Mouse (Mus musculus): ENCODE results near the gene Atg4d.
"Not testable (repeated sequence)": the region's sequence is repeated elsewhere in the genome, so short reads cannot be mapped to it uniquely, and the experiment has no call there.

The Atg4d gene

GRCm38 (mm10) chr9:21265000-21265561 lies at the start of gene Atg4d:
Gene Atg4d, plus strand, starts transcription at chr9:21265293.
- peak; percentile 100 for DNase-seq

- DNase-seq, result peak; percentile 79 to 82
Observed at GRCm38 (mm10) chr9:21216050-21216841, 48.8 kb upstream of the Atg4d start.

- peak; percentile 45 to 68 for DNase-seq
Observed at GRCm38 (mm10) chr9:21219820-21220219, 45.3 kb upstream of the Atg4d start.

- peak; percentile 97 to 98 for DNase-seq
Observed at GRCm38 (mm10) chr9:21220490-21221382, 44.4 kb upstream of the Atg4d start.

DNA sequence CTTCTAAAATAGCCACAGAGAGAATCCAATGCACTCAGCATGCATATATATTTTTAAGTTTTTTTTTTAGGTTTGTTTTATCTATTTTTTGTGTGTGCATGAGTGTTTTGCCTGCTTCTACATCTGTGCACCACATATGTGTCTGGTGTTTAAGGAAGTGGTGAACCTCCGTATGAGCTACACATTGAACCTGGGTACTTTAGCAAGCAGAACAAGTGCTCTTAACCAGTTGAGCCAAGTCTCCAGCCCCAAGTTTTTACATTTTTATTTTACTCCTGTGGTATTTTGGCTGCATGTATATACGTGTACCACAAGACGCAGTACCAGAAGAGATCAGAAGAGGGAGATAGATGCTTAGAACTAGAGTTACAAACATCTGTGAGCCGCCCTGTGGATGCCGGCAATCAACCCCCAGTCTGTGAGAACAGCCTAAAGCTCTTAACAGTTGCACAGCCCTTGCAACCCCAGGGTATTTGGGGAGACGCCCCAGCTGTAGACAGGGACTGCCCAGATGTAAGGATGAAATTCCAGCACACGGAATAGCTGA lies 43.6 kb upstream of the Atg4d start:
- DNase-seq, result peak; percentile 50 to 78

DNA sequence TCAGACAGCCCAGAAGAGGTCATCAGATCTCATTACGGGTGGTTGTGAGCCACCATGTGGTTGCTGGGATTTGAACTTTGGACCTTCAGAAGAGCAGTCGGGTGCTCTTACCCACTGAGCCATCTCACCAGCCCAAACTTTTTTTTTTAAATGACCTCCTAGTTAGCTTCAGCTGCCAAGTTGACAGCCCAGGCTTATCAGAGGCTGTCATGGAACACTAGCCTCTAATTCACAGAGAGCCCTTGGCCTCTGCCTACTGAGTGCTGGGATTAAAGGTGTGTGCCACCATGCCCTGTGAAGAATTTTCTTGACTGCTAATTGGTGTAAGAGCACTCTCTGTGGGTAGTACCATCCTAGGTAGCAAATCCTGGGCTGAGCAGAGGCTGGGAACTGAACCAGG lies 41.6 kb upstream of the Atg4d start:
- not testable (repeated sequence) for DNase-seq

DNA sequence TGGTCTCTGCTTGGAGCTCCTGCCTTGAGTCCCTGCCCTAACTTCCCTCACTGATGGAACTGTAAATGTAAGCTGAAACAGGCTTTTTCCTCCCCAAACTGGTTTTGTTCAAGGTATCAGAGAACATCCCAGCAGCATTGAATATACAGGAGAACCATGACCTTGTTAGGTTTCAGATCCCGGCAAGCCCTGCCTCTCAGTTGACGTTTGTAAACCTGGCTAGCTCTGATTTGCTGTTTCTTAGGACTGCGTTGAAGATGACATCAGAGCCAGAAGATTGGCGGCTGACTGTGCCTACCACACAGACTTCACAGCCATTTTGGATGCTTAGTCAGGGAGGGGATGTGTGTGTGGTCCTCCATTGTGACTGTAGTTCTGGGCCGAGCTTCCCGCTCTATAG lies 41.2 kb upstream of the Atg4d start:
- DNase-seq, result no peak

- DNase-seq, result peak in 1 of 2 experiments; percentile 40
Observed at GRCm38 (mm10) chr9:21224576-21225414, 40.3 kb upstream of the Atg4d start.

DNA sequence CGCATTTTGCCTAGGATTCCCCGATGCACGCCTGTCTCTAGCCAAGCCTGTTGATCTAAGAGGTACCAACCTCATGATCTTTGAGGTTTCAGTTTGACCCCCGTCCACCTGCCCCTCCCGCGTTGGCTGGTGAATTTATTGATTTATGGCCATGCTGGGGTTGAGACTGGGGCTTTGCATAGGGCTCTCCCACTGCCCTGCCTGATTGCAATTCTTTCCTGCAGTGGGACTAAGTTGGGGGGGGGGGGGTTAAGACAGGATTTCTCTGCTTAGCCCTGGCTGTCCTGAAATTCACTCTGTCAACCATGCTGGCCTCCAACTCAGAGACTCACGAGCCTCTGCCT lies 39.7 kb upstream of the Atg4d start:
- no peak for DNase-seq

- no peak for DNase-seq
Observed at GRCm38 (mm10) chr9:21227342-21227741, 37.8 kb upstream of the Atg4d start.

DNA sequence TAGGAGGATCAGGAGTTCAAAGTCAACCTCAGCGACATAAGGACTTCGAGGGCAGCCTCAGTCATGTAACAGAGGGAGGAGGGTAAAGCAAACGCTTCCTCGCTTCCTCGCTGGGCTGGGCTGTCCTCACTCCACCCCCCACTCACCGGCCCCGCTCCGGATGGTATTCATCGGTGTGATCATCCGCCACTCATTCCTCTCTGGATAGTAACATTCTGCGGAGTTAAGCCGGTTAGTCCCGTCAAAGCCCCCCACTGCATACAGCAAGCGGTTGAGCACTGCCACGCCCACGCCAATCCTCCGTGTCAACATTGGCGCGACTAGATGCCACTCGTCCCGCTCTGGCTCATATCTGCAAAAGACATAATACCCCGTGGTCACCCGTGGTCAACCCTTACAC lies 33.5 kb upstream of the Atg4d start:
- no peak for DNase-seq

DNA sequence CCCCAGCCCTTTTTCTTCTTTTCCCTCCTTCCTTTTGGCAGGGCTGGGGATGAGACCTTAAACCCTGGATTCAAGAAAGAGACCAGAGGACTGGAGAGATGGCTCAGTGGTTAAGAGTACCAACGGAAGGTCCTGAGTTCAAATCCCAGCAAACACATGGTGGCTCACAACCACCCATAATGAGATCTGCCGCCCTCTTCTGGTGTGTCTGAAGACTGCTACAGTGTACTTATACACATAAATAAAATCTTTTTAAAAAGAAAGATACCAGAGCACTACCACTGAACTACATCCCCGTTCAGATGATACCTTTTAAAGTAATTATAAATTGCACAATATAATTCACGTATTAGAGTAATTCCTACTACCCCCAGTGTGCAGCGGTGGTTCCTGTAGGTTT lies 32.2 kb upstream of the Atg4d start:
- DNase-seq, result no peak

DNA sequence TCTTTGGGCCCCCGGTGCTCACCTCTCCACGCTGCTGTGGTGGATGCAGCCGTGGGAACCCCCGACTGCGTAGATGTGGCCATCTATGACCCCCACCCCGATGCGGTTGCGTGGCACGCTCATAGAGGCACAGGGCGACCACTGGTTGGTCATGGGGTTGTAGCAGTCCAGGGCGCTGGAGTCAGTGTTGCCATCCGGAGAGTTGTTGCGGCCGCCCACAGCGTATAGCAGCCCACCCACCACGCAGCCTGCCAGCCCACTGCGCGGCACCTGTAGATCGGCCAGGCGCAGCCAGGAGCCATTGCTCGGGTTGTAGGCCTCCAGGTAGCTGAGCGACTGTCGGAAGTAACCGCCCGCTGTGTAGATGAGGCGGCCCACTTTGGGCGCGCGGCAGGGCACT lies 31.7 kb upstream of the Atg4d start:
- no peak for DNase-seq

GRCm38 (mm10) chr9:21233805-21234204 lies 31.3 kb upstream of the Atg4d start:
- DNase-seq, result no peak

GRCm38 (mm10) chr9:21235341-21235740 lies 29.8 kb upstream of the Atg4d start:
- DNase-seq, result no peak

DNA sequence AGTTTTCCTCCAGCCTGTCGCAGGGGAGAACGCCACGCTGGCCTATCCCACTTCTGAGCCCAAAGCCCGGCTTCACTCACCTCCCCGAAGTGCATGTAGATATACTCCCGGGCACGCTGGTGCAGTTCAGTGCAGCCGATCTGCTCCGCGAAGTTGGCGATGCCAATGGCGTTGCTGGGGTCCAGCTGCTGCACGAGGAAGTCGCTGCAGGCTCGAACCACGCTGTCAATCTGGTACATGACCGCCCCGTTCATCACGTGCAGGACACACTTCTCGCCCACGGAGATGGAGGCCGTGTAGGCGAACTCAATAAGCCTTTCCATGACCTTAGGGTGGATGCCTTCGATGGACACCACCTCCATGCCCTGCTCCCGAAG lies 28.1 kb upstream of the Atg4d start:
- DNase-seq, result peak; percentile 52 to 56

DNA sequence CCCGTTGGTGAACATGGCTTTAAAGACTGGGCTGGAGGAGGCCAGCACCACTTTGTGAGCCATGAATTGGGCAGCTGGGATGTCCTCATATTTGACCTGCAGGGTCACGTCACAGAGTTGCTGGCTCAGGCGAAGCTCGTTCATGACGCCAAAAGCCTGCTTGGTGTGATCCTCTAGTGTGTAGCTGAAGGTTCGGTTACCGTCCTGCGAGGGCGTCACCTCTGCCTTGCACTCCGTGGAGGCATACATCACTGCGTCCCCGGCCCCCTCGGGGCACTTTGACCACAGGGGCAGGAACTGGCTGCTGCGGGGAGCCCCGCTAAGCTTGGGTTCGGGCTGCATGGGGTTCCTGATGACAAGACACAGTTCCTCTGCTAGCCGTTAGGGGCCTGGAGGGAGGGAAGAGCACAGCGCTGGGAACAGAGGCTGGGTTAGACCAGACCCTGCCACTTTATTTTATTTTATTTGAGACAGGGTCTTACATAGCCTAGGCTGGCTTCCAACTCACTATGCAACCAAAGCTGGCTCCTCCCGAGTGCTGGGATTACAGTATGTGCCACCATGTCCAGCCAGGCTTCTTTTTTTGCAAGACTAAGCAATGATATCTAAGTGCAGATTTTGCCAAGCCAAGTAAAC lies 27.6 kb upstream of the Atg4d start:
- peak; percentile 60 to 65 for DNase-seq

DNA sequence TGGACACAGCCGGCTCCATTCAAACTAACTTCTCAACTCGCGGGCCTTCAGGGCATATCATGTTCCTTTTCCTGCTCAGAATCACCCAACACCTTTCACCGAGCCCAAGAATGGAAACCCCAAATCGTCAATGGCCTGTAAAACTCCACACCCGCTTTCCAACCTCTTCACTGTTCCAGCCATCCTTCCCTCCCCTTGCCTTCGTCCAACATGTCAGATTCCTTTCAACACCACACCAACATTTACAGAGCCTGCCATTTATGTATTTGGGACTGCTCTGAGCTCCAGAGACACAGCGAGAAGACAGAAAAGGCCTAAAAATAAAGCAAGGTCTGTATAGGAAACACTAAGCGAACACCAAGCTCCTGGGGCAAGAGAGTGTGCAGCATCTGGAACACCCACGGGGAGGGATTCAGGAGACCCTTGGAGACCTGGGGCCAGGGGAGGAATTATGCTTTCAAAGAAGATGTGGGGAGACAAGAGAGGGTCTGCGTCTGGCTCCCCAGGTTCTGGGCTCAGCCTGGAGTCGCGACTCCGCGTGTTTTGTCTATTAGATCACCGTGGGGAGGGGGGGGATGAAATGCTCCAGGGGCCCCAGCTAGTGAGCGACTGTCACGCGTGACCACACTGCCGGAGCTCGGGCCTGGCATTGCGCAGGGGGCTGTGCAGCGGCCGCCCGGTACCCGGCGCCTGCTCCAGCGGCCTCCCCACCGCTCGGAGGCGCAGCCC lies 26.9 kb upstream of the Atg4d start:
- peak in 1 of 2 experiments; percentile 55 for DNase-seq

- peak; percentile 87 to 90 for DNase-seq
Observed at GRCm38 (mm10) chr9:21238733-21239464, 26.2 kb upstream of the Atg4d start, which contains the start of gene Keap1. Gene Keap1, minus strand, starts transcription at chr9:21239361.

DNA sequence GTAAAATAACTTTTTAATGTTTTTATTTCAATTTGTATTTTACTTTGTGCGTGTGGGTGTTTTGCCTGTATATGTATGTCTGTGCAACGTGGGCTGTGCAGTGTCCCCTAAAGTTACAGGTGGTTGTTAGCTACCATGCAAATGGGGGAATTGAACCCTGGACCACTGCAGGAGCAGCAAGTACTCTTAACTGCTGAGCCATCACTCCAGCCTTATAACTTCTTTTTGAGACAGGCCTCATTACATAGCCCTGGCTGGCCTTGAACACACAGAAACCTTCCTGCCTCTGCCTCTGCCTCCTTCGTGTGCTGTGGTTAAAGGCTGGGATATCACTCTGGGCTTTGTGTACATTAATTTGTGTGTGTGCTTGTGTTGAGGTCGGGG lies 25.6 kb upstream of the Atg4d start:
- no peak for DNase-seq
